In genomic region chr4:100276482-100276881, GRCm38 (mm10) we compare ENCODE assay signal across 31 mouse cellular contexts.
DNase-seq lines count a peak whose midpoint lies in the region; ATAC-seq and TF ChIP-seq lines count a peak whose summit lies in the region.
"Had no signal": no experiment of that assay in that cellular context is flagged by ENCODE, and none has a peak within 500 bp of the region (broad histone marks: within the 10 kb centered on the region; RNA-seq: fewer than 3 reads in every experiment).

No protein-coding gene starts in this region.

- no peak overlapping the region for H3K4me3 ChIP-seq in heart, embryonic 12.5 days
- H3K4me3 ChIP-seq in midbrain, postnatal 0 days (ENCODE audit: low read depth, low read length): no peak overlapping the region
- H3K4me3 ChIP-seq in midbrain, embryonic 10.5 days: no peak overlapping the region
- H3K4me3 ChIP-seq in forebrain, embryonic 14.5 days (ENCODE audit: low read depth, low read length): no peak overlapping the region
- H3K4me3 ChIP-seq: erythroblast, embryonic 14.5 days; forebrain, embryonic 12.5 days; heart, embryonic 13.5 days; hindbrain, embryonic 15.5 days; limb, embryonic 12.5 days; liver, embryonic 12.5 days; megakaryocyte, embryonic 14.5 days; midbrain, embryonic 13.5 days had no signal

- TF ChIP-seq CTCF in midbrain, postnatal 0 days (IDR thresholded peaks at IDR 0.05): no peak

- ATAC-seq in heart, embryonic 12.5 days (ENCODE audit: insufficient number of reproducible peaks, low FRiP score): no peak
- ATAC-seq in midbrain, postnatal 0 days (ENCODE audit: low FRiP score): no peak
- ATAC-seq in forebrain, embryonic 14.5 days: no peak
- ATAC-seq: liver, embryonic 12.5 days; liver, postnatal 0 days; midbrain, embryonic 13.5 days had no signal

- H3K36me3 ChIP-seq in heart, embryonic 12.5 days: no peaks in the 10 kb centered on the region
- no peaks in the 10 kb centered on the region for H3K36me3 ChIP-seq in midbrain, postnatal 0 days (ENCODE audit: insufficient read depth, low read length)
- H3K36me3 ChIP-seq in midbrain, embryonic 10.5 days: no peaks in the 10 kb centered on the region
- H3K36me3 ChIP-seq in forebrain, embryonic 14.5 days (ENCODE audit: control insufficient read depth, insufficient read depth, low read length): no peaks in the 10 kb centered on the region
- H3K36me3 ChIP-seq: forebrain, embryonic 12.5 days; G1E; hindbrain, embryonic 15.5 days; limb, embryonic 12.5 days; liver, embryonic 12.5 days; midbrain, embryonic 13.5 days had no signal

- H3K27me3 ChIP-seq in heart, embryonic 12.5 days (replicated peaks): no peaks in the 10 kb centered on the region
- no peaks in the 10 kb centered on the region for H3K27me3 ChIP-seq in midbrain, postnatal 0 days (ENCODE audit: insufficient read depth, low read length)
- H3K27me3 ChIP-seq in midbrain, embryonic 10.5 days (ENCODE audit: low read depth, poor library complexity, severe bottlenecking): no peaks in the 10 kb centered on the region
- H3K27me3 ChIP-seq in forebrain, embryonic 14.5 days (replicated peaks; ENCODE audit: control insufficient read depth, insufficient read depth, low read length): no peaks in the 10 kb centered on the region
- H3K27me3 ChIP-seq: forebrain, embryonic 12.5 days; heart, embryonic 13.5 days; hindbrain, embryonic 15.5 days; limb, embryonic 12.5 days; liver, embryonic 12.5 days; megakaryocyte, embryonic 14.5 days; midbrain, embryonic 13.5 days had no signal

- no peaks in the 10 kb centered on the region for H3K9me3 ChIP-seq in heart, embryonic 12.5 days (replicated peaks)
- H3K9me3 ChIP-seq in midbrain, postnatal 0 days (ENCODE audit: low read length): no peaks in the 10 kb centered on the region
- no peaks in the 10 kb centered on the region for H3K9me3 ChIP-seq in midbrain, embryonic 10.5 days (replicated peaks)
- H3K9me3 ChIP-seq in forebrain, embryonic 14.5 days (replicated peaks; ENCODE audit: control insufficient read depth, low read length): no peaks in the 10 kb centered on the region
- H3K9me3 ChIP-seq: forebrain, embryonic 12.5 days; heart, embryonic 13.5 days; hindbrain, embryonic 15.5 days; limb, embryonic 12.5 days; liver, embryonic 12.5 days; megakaryocyte, embryonic 14.5 days; midbrain, embryonic 13.5 days had no signal

- DNase-seq in heart, adult 11 months: peak; percentile 84
- DNase-seq in midbrain, postnatal 0 days (ENCODE audit: low spot score): peak; percentile 28
- no peak for DNase-seq in midbrain, embryonic 10.5 days (ENCODE audit: low spot score)
- peak; percentile 84 for DNase-seq in cerebellum, adult 9-10 months
- peak; percentile 54 to 60 for DNase-seq in cerebellum, postnatal 36 days
- DNase-seq in forebrain, embryonic 14.5 days (ENCODE audit: low spot score): no peak
- DNase-seq in lung, postnatal 25 days (ENCODE audit: low spot score): no peak
- DNase-seq: adrenal gland, postnatal 14 days; gastrocnemius, postnatal 25 days; heart, adult 18-20 months; heart, postnatal 10 days; kidney, adult 2 months; kidney, postnatal 4 days; layer of hippocampus, adult 9-11 months; liver, postnatal 0 days; lung, postnatal 4 days; retina, postnatal 1 day; right cerebral cortex, postnatal 25 days; spleen, adult 18-20 months; thymus, adult 18-20 months; thymus, postnatal 36 days had no signal

- H3K4me2 ChIP-seq in heart, embryonic 12.5 days: no peak overlapping the region
- H3K4me2 ChIP-seq in midbrain, postnatal 0 days (ENCODE audit: low read depth, low read length, poor library complexity, severe bottlenecking): no peak overlapping the region
- no peak overlapping the region for H3K4me2 ChIP-seq in forebrain, embryonic 14.5 days (ENCODE audit: low read length)
- H3K4me2 ChIP-seq: forebrain, embryonic 12.5 days; heart, embryonic 13.5 days; hindbrain, embryonic 15.5 days; limb, embryonic 12.5 days; liver, embryonic 12.5 days; midbrain, embryonic 13.5 days had no signal

- no peak overlapping the region for H3K9ac ChIP-seq in heart, embryonic 12.5 days
- no peak overlapping the region for H3K9ac ChIP-seq in midbrain, postnatal 0 days (replicated peaks; ENCODE audit: low read length, poor library complexity, severe bottlenecking)
- H3K9ac ChIP-seq in forebrain, embryonic 14.5 days (ENCODE audit: low read length): no peak overlapping the region
- H3K9ac ChIP-seq: forebrain, embryonic 12.5 days; heart, embryonic 13.5 days; hindbrain, embryonic 15.5 days; limb, embryonic 12.5 days; liver, embryonic 12.5 days; liver, postnatal 0 days; midbrain, embryonic 13.5 days had no signal

- no peak overlapping the region for H3K27ac ChIP-seq in heart, embryonic 12.5 days (ENCODE audit: poor library complexity, severe bottlenecking)
- no peak overlapping the region for H3K27ac ChIP-seq in midbrain, postnatal 0 days (ENCODE audit: low read depth, low read length)
- no peak overlapping the region for H3K27ac ChIP-seq in midbrain, embryonic 10.5 days (replicated peaks)
- H3K27ac ChIP-seq in forebrain, embryonic 14.5 days (ENCODE audit: low read depth, low read length): no peak overlapping the region
- H3K27ac ChIP-seq: forebrain, embryonic 12.5 days; heart, embryonic 13.5 days; hindbrain, embryonic 15.5 days; limb, embryonic 12.5 days; liver, embryonic 12.5 days; midbrain, embryonic 13.5 days had no signal

- peaks cover 6% of the 10 kb centered on the region; the same call in 1 of the 2 replicates for H3K4me1 ChIP-seq in heart, embryonic 12.5 days (replicated peaks)
- no peaks in the 10 kb centered on the region for H3K4me1 ChIP-seq in midbrain, postnatal 0 days (ENCODE audit: insufficient read depth, low read length)
- peaks cover 10% of the 10 kb centered on the region for H3K4me1 ChIP-seq in midbrain, embryonic 10.5 days
- no peaks in the 10 kb centered on the region for H3K4me1 ChIP-seq in forebrain, embryonic 14.5 days (ENCODE audit: control insufficient read depth, insufficient read depth, low read length)
- H3K4me1 ChIP-seq: forebrain, embryonic 12.5 days; hindbrain, embryonic 15.5 days; limb, embryonic 12.5 days; megakaryocyte, embryonic 14.5 days; midbrain, embryonic 13.5 days had no signal

- 71% methylated on average over 7 of the region's 7 CpGs for WGBS in heart, embryonic 12.5 days
- WGBS in midbrain, postnatal 0 days: 88% methylated on average over 7 of the region's 7 CpGs
- 85% methylated on average over 7 of the region's 7 CpGs for WGBS in midbrain, embryonic 10.5 days
- 88% methylated on average over 7 of the region's 7 CpGs for WGBS in forebrain, embryonic 14.5 days

Comparison
In these comparisons a context has a peak if more than half of its experiments do, and no peak if none do; other contexts are left out.
1. DNase-seq: peak in heart, adult 11 months (single experiment), midbrain, postnatal 0 days (single experiment), cerebellum, adult 9-10 months (single experiment) and cerebellum, postnatal 36 days (2 of 2); none in midbrain, embryonic 10.5 days (single experiment), forebrain, embryonic 14.5 days (single experiment) and lung, postnatal 25 days (single experiment).